Mouse (Mus musculus) lung, embryonic 15.5 days (tissue): Measurements from ENCODE around the gene Camk1d. TPM values are rescaled to one million over a fixed set of nuclear protein-coding genes. Genes with fewer than 3 reads are reported as not detected.

Experiments used
- ATAC-seq: fragments of 200-750 bp; cut with Nextera tagmentation; 2 replicates; pipeline ENCODE4 v1.8.0; 2017; ENCODE audit warnings: moderate number of reproducible peaks, borderline replicate concordance; ENCODE audit not compliant: low FRiP score, low TSS enrichment; ENCODE audit errors: extremely low read depth
- H3K27ac ChIP-seq: fragments of 300-500 bp; sonication (generic); 2 replicates; pipeline ENCODE4 v1.5.1; 2015; ENCODE audit warnings: moderate library complexity, mild to moderate bottlenecking, inconsistent platforms
- H3K27me3 ChIP-seq: fragments of 300-500 bp; sonication (generic); 2 replicates; pipeline ENCODE4 v1.6.1; 2015; ENCODE audit warnings: inconsistent platforms
- H3K36me3 ChIP-seq: fragments of 300-500 bp; sonication (generic); 2 replicates; pipeline ENCODE4 v1.6.1; 2015; ENCODE audit warnings: inconsistent platforms
- H3K4me1 ChIP-seq: fragments of 300-500 bp; sonication (generic); 2 replicates; pipeline ENCODE4 v1.6.1; 2015; ENCODE audit warnings: inconsistent platforms
- H3K4me2 ChIP-seq: fragments of 300-500 bp; sonication (generic); 2 replicates; pipeline ENCODE4 v1.6.1; 2015; ENCODE audit warnings: inconsistent platforms, mild to moderate bottlenecking, moderate library complexity
- H3K4me3 ChIP-seq: fragments of 300-500 bp; sonication (generic); 2 replicates; pipeline ENCODE4 v1.5.1; 2015; ENCODE audit warnings: mild to moderate bottlenecking, inconsistent platforms
- H3K9ac ChIP-seq: fragments of 300-500 bp; sonication (generic); 2 replicates; pipeline ENCODE4 v1.6.1; 2015; ENCODE audit warnings: inconsistent platforms
- H3K9me3 ChIP-seq: fragments of 300-500 bp; sonication (generic); 2 replicates; pipeline ENCODE4 v1.6.1; 2016; ENCODE audit warnings: inconsistent platforms
- WGBS: fragments of 180-500 bp; shearing (Covaris S2); methylation state at CpG from one replicate; pipeline ENCODE4 v1.1.7; 2015; 5-methylcytosine and 5-hydroxymethylcytosine counted together
- polyA plus RNA-seq: library from polyadenylated mRNA; unstranded; fragments of >200 nt; fragmentation: Nextera tagmentation; extraction: Ambion mirVana; gene quantifications from 2 replicates; pipeline ENCODE4 v1.2.1, GENCODE M21; 2015

Gene Camk1d
- polyA plus RNA-seq, 1 experiment from 2014 or later, result 2.5 TPM

- H3K36me3 ChIP-seq, result no peaks in the 10 kb centered on the region
- no peak overlapping the region for H3K4me2 ChIP-seq
- no peak overlapping the region for H3K4me3 ChIP-seq
- no peak overlapping the region for H3K27ac ChIP-seq
- H3K4me1 ChIP-seq, result peaks cover 7% of the 10 kb centered on the region; the same call in 1 of the 2 replicates
- no peak for ATAC-seq
- peaks cover 61% of the 10 kb centered on the region for H3K27me3 ChIP-seq
- no peak overlapping the region for H3K9ac ChIP-seq
- no peaks in the 10 kb centered on the region for H3K9me3 ChIP-seq
- WGBS, result 59% methylated on average over 3 of the region's 3 CpGs
These were observed 58.0 kb downstream of the Camk1d start for GRCm38 (mm10) chr2:5656326-5656725.

DNA sequence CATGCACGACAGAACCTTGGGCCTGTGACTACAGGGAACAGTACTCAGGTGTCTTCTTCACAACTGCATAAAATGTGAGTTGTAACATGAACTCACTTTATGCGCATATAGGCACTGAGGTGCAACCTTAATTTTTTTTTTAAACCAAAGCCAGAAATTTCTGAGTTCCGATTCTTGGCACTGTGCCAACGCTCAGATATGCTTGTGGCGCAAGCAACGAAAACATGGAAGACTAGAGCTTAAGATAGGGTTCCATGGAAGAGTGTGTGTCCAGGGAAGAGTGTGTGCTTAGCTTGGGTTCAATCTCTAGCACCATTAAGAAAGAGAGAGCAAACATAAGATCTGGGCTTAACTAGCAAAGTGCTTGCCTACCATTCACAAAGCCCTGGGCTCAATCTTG, 62.2 kb downstream of the Camk1d start:
- Histone ChIP-seq H3K9me3 (no peaks in the 10 kb centered on the region), H3K4me2 (no peak overlapping the region), H3K36me3 (no peaks in the 10 kb centered on the region), H3K4me3 (no peak overlapping the region), H3K9ac (no peak overlapping the region), H3K4me1 (peaks cover 7% of the 10 kb centered on the region; the same call in 1 of the 2 replicates), H3K27me3 (peaks cover 54% of the 10 kb centered on the region), H3K27ac (no peak overlapping the region)
- ATAC-seq, result no peak; the same call in 1 of the 2 replicates
- WGBS, result 46% methylated on average over 6 of the region's 6 CpGs

DNA sequence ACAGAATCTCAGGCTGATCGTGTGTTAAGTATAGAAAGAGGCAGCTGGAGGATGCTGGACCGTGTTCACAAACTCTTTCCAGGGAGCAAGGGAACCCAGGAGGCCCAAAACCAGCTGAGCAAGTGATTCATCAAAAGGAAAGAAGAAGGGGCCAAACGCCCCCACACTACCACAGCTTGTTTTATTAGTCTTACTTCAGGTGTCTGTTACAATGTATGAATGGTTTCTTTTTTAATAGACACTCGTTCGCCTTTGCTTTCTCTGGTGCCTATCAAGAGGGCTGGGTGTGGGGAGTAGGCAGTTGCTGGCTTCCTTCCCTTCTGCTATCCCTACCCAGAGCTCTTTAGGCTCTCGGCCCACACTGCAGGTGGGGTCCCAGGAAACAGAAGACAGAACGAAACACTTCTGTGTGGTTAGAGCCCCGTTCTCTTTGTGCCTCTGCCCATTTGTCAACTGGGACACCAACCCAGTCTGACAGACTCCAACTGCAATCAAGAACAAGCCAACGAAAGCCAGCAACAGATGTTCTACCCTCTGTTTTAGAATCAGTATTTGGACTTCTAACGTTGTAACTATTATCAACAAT, 62.9 kb downstream of the Camk1d start:
- 64% methylated on average over 10 of the region's 10 CpGs for WGBS
- Histone ChIP-seq H3K36me3 (no peaks in the 10 kb centered on the region), H3K27me3 (peaks cover 48% of the 10 kb centered on the region), H3K9ac (no peak overlapping the region), H3K4me2 (no peak overlapping the region), H3K4me3 (no peak overlapping the region), H3K9me3 (no peaks in the 10 kb centered on the region), H3K27ac (no peak overlapping the region), H3K4me1 (peaks cover 7% of the 10 kb centered on the region; the same call in 1 of the 2 replicates)
- no peak; the same call in 1 of the 2 replicates for ATAC-seq

DNA sequence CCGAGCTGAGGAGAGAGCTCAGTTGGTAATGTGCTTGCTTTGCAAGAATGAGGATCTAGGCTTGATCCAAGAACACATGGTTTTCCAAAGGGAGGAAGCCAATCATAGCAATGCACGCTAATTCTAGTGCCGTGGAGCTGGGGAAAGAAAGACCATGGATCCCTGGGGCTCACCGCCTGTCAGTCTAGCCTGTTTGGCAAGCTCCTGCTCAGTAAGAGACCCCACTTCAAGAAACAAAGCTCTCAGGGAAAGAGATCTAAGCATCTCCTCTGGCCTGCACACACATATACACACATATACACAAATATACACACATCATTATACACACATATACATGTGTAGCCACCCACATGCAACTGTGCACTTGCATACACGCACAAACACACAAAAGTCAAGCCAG, 65.1 kb downstream of the Camk1d start:
- WGBS, result 67% methylated on average over 5 of the region's 5 CpGs
- Histone ChIP-seq H3K4me2 (no peak overlapping the region), H3K27ac (no peak overlapping the region), H3K9me3 (no peaks in the 10 kb centered on the region), H3K9ac (no peak overlapping the region), H3K27me3 (peaks cover 32% of the 10 kb centered on the region; the same call in 1 of the 2 replicates), H3K36me3 (no peaks in the 10 kb centered on the region), H3K4me3 (no peak overlapping the region), H3K4me1 (peaks cover 7% of the 10 kb centered on the region; the same call in 1 of the 2 replicates)
- ATAC-seq, result no peak

- H3K4me1 ChIP-seq, result peaks cover 7% of the 10 kb centered on the region; the same call in 1 of the 2 replicates
These were observed 65.6 kb downstream of the Camk1d start for GRCm38 (mm10) chr2:5648764-5649163.

DNA sequence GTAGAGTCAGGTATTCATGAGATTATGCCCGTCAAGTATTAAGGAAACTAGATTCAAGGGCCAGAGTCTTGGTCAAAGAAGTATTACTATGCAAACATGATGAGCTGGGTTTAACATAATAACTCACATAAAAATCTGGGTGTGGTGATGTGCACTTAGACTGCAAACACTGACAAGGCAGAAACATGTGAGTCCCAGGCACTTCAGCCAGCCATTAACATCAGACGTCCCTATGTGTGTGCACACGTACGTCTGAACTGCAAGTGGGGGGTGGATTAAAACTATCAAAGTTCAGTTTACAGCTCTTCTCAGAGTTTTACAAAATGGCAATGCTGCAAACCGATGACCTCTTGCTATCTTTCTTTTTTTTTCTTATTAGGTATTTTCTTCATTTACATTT, 68.0 kb downstream of the Camk1d start:
- H3K9me3 ChIP-seq, result no peaks in the 10 kb centered on the region
- H3K9ac ChIP-seq, result no peak overlapping the region
- no peaks in the 10 kb centered on the region for H3K4me1 ChIP-seq
- 72% methylated on average over 5 of the region's 5 CpGs for WGBS
- no peaks in the 10 kb centered on the region for H3K36me3 ChIP-seq
- H3K27me3 ChIP-seq, result peaks cover 25% of the 10 kb centered on the region; the same call in 1 of the 2 replicates
- ATAC-seq, result no peak
- no peak overlapping the region for H3K4me3 ChIP-seq
- no peak overlapping the region for H3K4me2 ChIP-seq
- no peak overlapping the region for H3K27ac ChIP-seq

More at GRCm38 (mm10) chr2:5648764-5649163, 65.6 kb downstream of the Camk1d start:
- H3K9ac ChIP-seq, result no peak overlapping the region
- H3K27ac ChIP-seq, result no peak overlapping the region
- WGBS, result 48% methylated on average over 6 of the region's 6 CpGs
- peaks cover 27% of the 10 kb centered on the region; the same call in 1 of the 2 replicates for H3K27me3 ChIP-seq
- no peak overlapping the region for H3K4me3 ChIP-seq
- ATAC-seq, result no peak
- no peaks in the 10 kb centered on the region for H3K9me3 ChIP-seq
- H3K4me2 ChIP-seq, result no peak overlapping the region
- no peaks in the 10 kb centered on the region for H3K36me3 ChIP-seq

- H3K4me3 ChIP-seq, result no peak overlapping the region
- no peak for ATAC-seq
- H3K9me3 ChIP-seq, result no peaks in the 10 kb centered on the region
- no peak overlapping the region for H3K4me2 ChIP-seq
- H3K27ac ChIP-seq, result no peak overlapping the region
- 63% methylated on average over 2 of the region's 2 CpGs for WGBS
- peaks cover 17% of the 10 kb centered on the region; the same call in 1 of the 2 replicates for H3K27me3 ChIP-seq
- H3K4me1 ChIP-seq, result no peaks in the 10 kb centered on the region
- no peak overlapping the region for H3K9ac ChIP-seq
- no peaks in the 10 kb centered on the region for H3K36me3 ChIP-seq
These were observed 68.7 kb downstream of the Camk1d start for GRCm38 (mm10) chr2:5645584-5645983.

DNA sequence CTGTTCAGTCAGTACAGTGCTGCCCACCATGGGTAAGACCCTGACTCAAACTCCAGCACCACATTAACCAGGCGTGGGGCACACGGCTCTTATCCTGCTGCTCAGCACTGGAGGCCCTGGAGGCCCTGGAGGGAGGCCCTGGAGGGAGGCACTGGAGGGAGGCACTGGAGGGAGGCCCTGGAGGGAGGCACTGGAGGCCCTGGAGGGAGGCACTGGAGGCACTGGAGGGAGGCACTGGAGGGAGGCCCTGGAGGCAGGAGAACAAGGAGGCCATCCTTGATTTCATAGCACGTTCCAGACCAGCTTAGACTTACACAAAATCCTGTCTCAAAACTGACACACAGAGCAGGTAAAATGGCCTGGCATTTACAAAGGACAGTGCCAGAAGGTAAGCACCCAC, 70.4 kb downstream of the Camk1d start:
- Histone ChIP-seq H3K27ac (no peak overlapping the region), H3K9me3 (no peaks in the 10 kb centered on the region), H3K4me1 (no peaks in the 10 kb centered on the region), H3K4me3 (no peak overlapping the region), H3K27me3 (peaks cover 14% of the 10 kb centered on the region; the same call in 1 of the 2 replicates), H3K9ac (no peak overlapping the region), H3K4me2 (no peak overlapping the region), H3K36me3 (no peaks in the 10 kb centered on the region)
- 74% methylated on average over 3 of the region's 3 CpGs for WGBS
- no peak for ATAC-seq

- no peak for ATAC-seq
- H3K4me2 ChIP-seq, result no peak overlapping the region
- H3K36me3 ChIP-seq, result no peaks in the 10 kb centered on the region
- peaks cover 14% of the 10 kb centered on the region; the same call in 1 of the 2 replicates for H3K27me3 ChIP-seq
- no peaks in the 10 kb centered on the region for H3K9me3 ChIP-seq
- H3K4me3 ChIP-seq, result no peak overlapping the region
- WGBS, result 56% methylated on average over 7 of the region's 7 CpGs
- no peak overlapping the region for H3K27ac ChIP-seq
- H3K9ac ChIP-seq, result no peak overlapping the region
- no peaks in the 10 kb centered on the region for H3K4me1 ChIP-seq
These were observed 71.1 kb downstream of the Camk1d start for GRCm38 (mm10) chr2:5643226-5643625.

DNA sequence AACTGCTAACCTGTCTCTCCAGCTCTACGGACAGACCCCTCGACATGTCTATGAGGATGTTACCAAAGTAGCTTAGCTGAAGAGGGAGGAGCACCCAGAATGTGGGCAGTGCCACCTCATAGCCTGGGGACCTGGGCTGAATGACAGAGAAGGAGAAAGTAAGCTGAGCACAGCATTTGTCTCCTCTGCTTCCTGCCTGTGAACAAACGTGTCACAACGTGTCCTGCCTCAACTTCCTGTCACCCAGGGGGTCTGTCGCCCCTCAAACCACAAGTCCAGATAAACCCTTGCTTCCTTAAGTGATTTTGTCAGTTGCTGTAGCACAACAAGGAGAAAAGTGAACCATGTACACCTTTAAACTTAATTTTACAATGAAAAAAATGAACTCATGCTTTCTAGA, 71.7 kb downstream of the Camk1d start:
- Histone ChIP-seq H3K4me2 (no peak overlapping the region), H3K4me3 (no peak overlapping the region), H3K27ac (no peak overlapping the region), H3K27me3 (peaks cover 14% of the 10 kb centered on the region; the same call in 1 of the 2 replicates), H3K9ac (no peak overlapping the region), H3K36me3 (no peaks in the 10 kb centered on the region), H3K4me1 (no peaks in the 10 kb centered on the region), H3K9me3 (no peaks in the 10 kb centered on the region)
- ATAC-seq, result no peak
- WGBS, result 34% methylated on average over 5 of the region's 5 CpGs

DNA sequence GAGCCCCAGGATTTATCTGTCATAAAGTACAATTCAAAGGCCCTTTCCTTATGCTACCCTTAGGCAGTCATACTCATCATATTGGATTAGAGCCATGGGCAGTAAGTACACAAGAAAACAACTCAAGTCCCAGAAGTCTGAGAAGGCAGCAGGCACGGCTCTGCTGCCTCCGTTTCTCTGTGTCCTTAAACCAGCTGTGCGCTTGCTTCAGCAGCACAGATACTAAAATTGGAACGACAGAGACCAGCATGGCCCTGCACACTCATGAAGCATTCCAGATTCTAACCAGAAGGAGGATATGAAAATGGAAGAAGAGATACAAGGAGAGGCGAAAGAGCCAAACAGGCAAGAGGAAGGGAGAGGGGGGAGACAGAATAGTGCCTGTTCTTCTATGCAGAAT, 72.6 kb downstream of the Camk1d start:
- Histone ChIP-seq H3K4me2 (no peak overlapping the region), H3K36me3 (no peaks in the 10 kb centered on the region), H3K4me1 (no peaks in the 10 kb centered on the region), H3K4me3 (no peak overlapping the region), H3K9me3 (no peaks in the 10 kb centered on the region), H3K9ac (no peak overlapping the region), H3K27ac (no peak overlapping the region), H3K27me3 (peaks cover 7% of the 10 kb centered on the region; the same call in 1 of the 2 replicates)
- no peak for ATAC-seq
- WGBS, result 57% methylated on average over 5 of the region's 5 CpGs

DNA sequence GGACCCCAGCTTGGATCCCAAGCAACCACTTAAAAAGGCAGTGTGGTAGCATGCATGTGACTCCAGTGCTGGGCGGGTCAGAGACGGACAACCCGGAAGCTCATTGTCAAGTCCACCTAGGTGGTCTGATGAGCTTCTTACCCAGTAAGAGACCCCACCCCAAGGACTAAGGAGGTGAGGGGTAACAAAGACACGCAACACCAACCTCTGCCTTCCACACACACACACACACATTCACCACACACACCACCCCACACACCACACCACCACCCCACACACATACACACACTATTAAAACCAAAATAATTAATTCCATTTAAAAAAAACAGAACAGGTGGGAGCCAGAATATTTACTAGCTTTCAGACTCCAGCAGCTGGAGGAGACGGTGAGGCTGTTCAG, 73.7 kb downstream of the Camk1d start:
- WGBS, result 82% methylated on average over 5 of the region's 5 CpGs
- no peak overlapping the region for H3K4me2 ChIP-seq
- no peaks in the 10 kb centered on the region for H3K4me1 ChIP-seq
- H3K9me3 ChIP-seq, result no peaks in the 10 kb centered on the region
- no peak overlapping the region for H3K4me3 ChIP-seq
- no peak overlapping the region for H3K27ac ChIP-seq
- H3K36me3 ChIP-seq, result no peaks in the 10 kb centered on the region
- no peak overlapping the region for H3K9ac ChIP-seq
- ATAC-seq, result no peak
- H3K27me3 ChIP-seq, result peaks cover 7% of the 10 kb centered on the region; the same call in 1 of the 2 replicates
